Mouse (Mus musculus) granulocyte monocyte progenitor cell, adult 5-6 weeks (primary cell): ENCODE results near the gene Rspo4. TPM values are rescaled to one million over a fixed set of nuclear protein-coding genes. Genes with fewer than 3 reads are reported as not detected.

ENCODE experiments used
- ATAC-seq: replicated peaks from 2 replicates; pipeline ENCODE4 v1.8.0; 2016; ENCODE audit warnings: mild to moderate bottlenecking, moderate TSS enrichment, inconsistent platforms; ENCODE audit not compliant: poor library complexity, severe bottlenecking
- total RNA-seq, 2 experiments: library from RNA; stranded (forward) in 1 of 2; stranded (reverse) in 1 of 2; fragments of 200-712, 200-1000 nt in 1 of 2; fragments of >200 nt in 1 of 2; fragmentation: Nextera tagmentation in 1 of 2; gene quantifications; 2 replicates each; pipeline ENCODE4 v1.2.3; 2014 to 2017

Gene Rspo4
- total RNA-seq (2014; fragmentation: Nextera tagmentation) (not detected in 2 replicates), total RNA-seq (2017) (not detected in 2 replicates)

GRCm38 (mm10) chr2:151842648-151843226, at the start of gene Rspo4:
TSS of gene Rspo4 (plus strand) at chr2:151842927.
- peak; percentile 47 for ATAC-seq

- no peak for ATAC-seq
Measured at GRCm38 (mm10) chr2:151815586-151815985, 27.1 kb upstream of the Rspo4 start.

GRCm38 (mm10) chr2:151862257-151862810, 19.6 kb downstream of the Rspo4 start:
- 0 out of 2 replicates have a peak, but pooled peaks have one; percentile 16 for ATAC-seq

GRCm38 (mm10) chr2:151864941-151865340, 22.2 kb downstream of the Rspo4 start:
- no peak for ATAC-seq

GRCm38 (mm10) chr2:151866487-151866886, 23.8 kb downstream of the Rspo4 start:
- ATAC-seq, result peak; percentile 75

- no peak for ATAC-seq
Measured at GRCm38 (mm10) chr2:151868196-151868595, 25.5 kb downstream of the Rspo4 start.

- ATAC-seq, result peak; percentile 40; the same call in 1 of the 2 replicates
Measured at GRCm38 (mm10) chr2:151874551-151874950, 31.8 kb downstream of the Rspo4 start.

GRCm38 (mm10) chr2:151876012-151876485, 33.3 kb downstream of the Rspo4 start:
- peak; percentile 80 for ATAC-seq

- ATAC-seq, result no peak
Measured at GRCm38 (mm10) chr2:151878645-151879044, 35.9 kb downstream of the Rspo4 start.

GRCm38 (mm10) chr2:151879760-151880159, 37.0 kb downstream of the Rspo4 start:
- ATAC-seq, result peak; percentile 54

- ATAC-seq, result no peak
Measured at GRCm38 (mm10) chr2:151891031-151891430, 48.3 kb downstream of the Rspo4 start.

GRCm38 (mm10) chr2:151893122-151893774, 50.5 kb downstream of the Rspo4 start:
- ATAC-seq, result no peak

- ATAC-seq, result no peak
Measured at GRCm38 (mm10) chr2:151894209-151894980, 51.7 kb downstream of the Rspo4 start.

GRCm38 (mm10) chr2:151895911-151896310, 53.2 kb downstream of the Rspo4 start:
- no peak for ATAC-seq

GRCm38 (mm10) chr2:151898106-151898505, 55.4 kb downstream of the Rspo4 start:
- ATAC-seq, result no peak

GRCm38 (mm10) chr2:151900845-151901244, 58.1 kb downstream of the Rspo4 start:
- no peak for ATAC-seq

GRCm38 (mm10) chr2:151903267-151903666, 60.5 kb downstream of the Rspo4 start:
- no peak for ATAC-seq

- no peak for ATAC-seq
Measured at GRCm38 (mm10) chr2:151903933-151904332, 61.2 kb downstream of the Rspo4 start.

- ATAC-seq, result no peak
Measured at GRCm38 (mm10) chr2:151904636-151905035, 61.9 kb downstream of the Rspo4 start.

GRCm38 (mm10) chr2:151907020-151907419, 64.3 kb downstream of the Rspo4 start:
- ATAC-seq, result no peak

- no peak for ATAC-seq
Measured at GRCm38 (mm10) chr2:151909386-151909785, 66.7 kb downstream of the Rspo4 start.
